Mouse (Mus musculus): ENCODE measurements around the gene Vps37b. TPM values are rescaled to one million over a fixed set of nuclear protein-coding genes. Genes with fewer than 3 reads are reported as not detected.

Vps37b gene
- polyA plus RNA-seq, 1 experiment from 2014 or later: 27.1 TPM

- H3K9ac ChIP-seq (ENCODE audit: low read depth, low read length): no peak overlapping the region
- no peak overlapping the region for H3K27ac ChIP-seq (ENCODE audit: low read length)
- H3K36me3 ChIP-seq (ENCODE audit: control insufficient read depth, insufficient read depth, low read length): no peaks in the 10 kb centered on the region
- peaks cover 28% of the 10 kb centered on the region for H3K4me1 ChIP-seq (ENCODE audit: control insufficient read depth, insufficient read depth, low read length)
- H3K4me2 ChIP-seq (ENCODE audit: low read depth, low read length): no peak overlapping the region
- WGBS: 70% methylated on average over 9 of the region's 9 CpGs
- ATAC-seq: no peak
- H3K4me3 ChIP-seq (ENCODE audit: low read length): no peak overlapping the region
- no peaks in the 10 kb centered on the region for H3K9me3 ChIP-seq (ENCODE audit: control insufficient read depth, low read length)
- H3K27me3 ChIP-seq (replicated peaks; ENCODE audit: control insufficient read depth, insufficient read depth, low read length): no peaks in the 10 kb centered on the region
Measured at GRCm38 (mm10) chr5:123980521-123981249, 51.4 kb downstream of the Vps37b start.

- no peaks in the 10 kb centered on the region for H3K27me3 ChIP-seq (replicated peaks; ENCODE audit: control insufficient read depth, insufficient read depth, low read length)
Measured at GRCm38 (mm10) chr5:123979980-123980369, 52.1 kb downstream of the Vps37b start.

GRCm38 (mm10) chr5:123979221-123979979 is 52.7 kb downstream of the Vps37b start:
- H3K36me3 ChIP-seq (ENCODE audit: control insufficient read depth, insufficient read depth, low read length): no peaks in the 10 kb centered on the region
- no peaks in the 10 kb centered on the region for H3K9me3 ChIP-seq (ENCODE audit: control insufficient read depth, low read length)
- ATAC-seq: no peak
- H3K9ac ChIP-seq (ENCODE audit: low read depth, low read length): no peak overlapping the region
- no peak overlapping the region for H3K4me3 ChIP-seq (ENCODE audit: low read length)
- H3K27ac ChIP-seq (ENCODE audit: low read length): no peak overlapping the region
- 80% methylated on average over 18 of the region's 18 CpGs for WGBS
- no peak overlapping the region for H3K4me2 ChIP-seq (ENCODE audit: low read depth, low read length)
- H3K4me1 ChIP-seq (ENCODE audit: control insufficient read depth, insufficient read depth, low read length): peaks cover 23% of the 10 kb centered on the region
- H3K27me3 ChIP-seq (replicated peaks; ENCODE audit: control insufficient read depth, insufficient read depth, low read length): no peaks in the 10 kb centered on the region

More at GRCm38 (mm10) chr5:123979980-123980369, 52.1 kb downstream of the Vps37b start:
- Histone ChIP-seq H3K4me2 (ENCODE audit: low read depth, low read length) (no peak overlapping the region), H3K4me3 (ENCODE audit: low read length) (no peak overlapping the region), H3K36me3 (ENCODE audit: control insufficient read depth, insufficient read depth, low read length) (no peaks in the 10 kb centered on the region), H3K4me1 (ENCODE audit: control insufficient read depth, insufficient read depth, low read length) (peaks cover 23% of the 10 kb centered on the region), H3K9ac (ENCODE audit: low read depth, low read length) (no peak overlapping the region), H3K9me3 (ENCODE audit: control insufficient read depth, low read length) (no peaks in the 10 kb centered on the region), H3K27ac (ENCODE audit: low read length) (no peak overlapping the region)
- WGBS: 62% methylated on average over 4 of the region's 4 CpGs
- ATAC-seq: no peak

GRCm38 (mm10) chr5:123978131-123978530 is 53.9 kb downstream of the Vps37b start:
- H3K4me2 ChIP-seq (ENCODE audit: low read depth, low read length): no peak overlapping the region
- H3K27ac ChIP-seq (ENCODE audit: low read length): no peak overlapping the region; the same call in 1 of the 2 replicates
- no peaks in the 10 kb centered on the region for H3K36me3 ChIP-seq (ENCODE audit: control insufficient read depth, insufficient read depth, low read length)
- no peaks in the 10 kb centered on the region for H3K9me3 ChIP-seq (ENCODE audit: control insufficient read depth, low read length)
- ATAC-seq: no peak
- H3K9ac ChIP-seq (ENCODE audit: low read depth, low read length): no peak overlapping the region
- H3K4me3 ChIP-seq (ENCODE audit: low read length): no peak overlapping the region
- H3K27me3 ChIP-seq (replicated peaks; ENCODE audit: control insufficient read depth, insufficient read depth, low read length): no peaks in the 10 kb centered on the region
- peaks cover 22% of the 10 kb centered on the region; the same call in 1 of the 2 replicates for H3K4me1 ChIP-seq (ENCODE audit: control insufficient read depth, insufficient read depth, low read length)
- 76% methylated on average over 5 of the region's 5 CpGs for WGBS

- WGBS: 32% methylated on average over 3 of the region's 3 CpGs
- ATAC-seq: no peak
Measured at GRCm38 (mm10) chr5:123977231-123977630, 54.8 kb downstream of the Vps37b start.

GRCm38 (mm10) chr5:123975668-123976180 is 56.3 kb downstream of the Vps37b start:
- Histone ChIP-seq H3K27ac (ENCODE audit: low read length) (peak overlapping the region; percentile 70), H3K9me3 (ENCODE audit: control insufficient read depth, low read length) (no peaks in the 10 kb centered on the region), H3K36me3 (ENCODE audit: control insufficient read depth, insufficient read depth, low read length) (no peaks in the 10 kb centered on the region), H3K4me2 (ENCODE audit: low read depth, low read length) (peak overlapping the region; percentile 81), H3K4me1 (ENCODE audit: control insufficient read depth, insufficient read depth, low read length) (peaks cover 22% of the 10 kb centered on the region; the same call in 1 of the 2 replicates), H3K27me3 (replicated peaks; ENCODE audit: control insufficient read depth, insufficient read depth, low read length) (no peaks in the 10 kb centered on the region), H3K4me3 (ENCODE audit: low read length) (peak overlapping the region; percentile 72), H3K9ac (ENCODE audit: low read depth, low read length) (no peak overlapping the region)
- ATAC-seq: peak; percentile 62
- WGBS: 44% methylated on average over 6 of the region's 6 CpGs

More at GRCm38 (mm10) chr5:123977231-123977630, 54.8 kb downstream of the Vps37b start:
- Histone ChIP-seq H3K9me3 (ENCODE audit: control insufficient read depth, low read length) (no peaks in the 10 kb centered on the region), H3K4me3 (ENCODE audit: low read length) (peak overlapping the region; percentile 14; the same call in 1 of the 2 replicates), H3K36me3 (ENCODE audit: control insufficient read depth, insufficient read depth, low read length) (no peaks in the 10 kb centered on the region), H3K27me3 (replicated peaks; ENCODE audit: control insufficient read depth, insufficient read depth, low read length) (no peaks in the 10 kb centered on the region), H3K27ac (ENCODE audit: low read length) (peak overlapping the region; percentile 38), H3K4me2 (ENCODE audit: low read depth, low read length) (peak overlapping the region; percentile 42), H3K9ac (ENCODE audit: low read depth, low read length) (peak overlapping the region; percentile 26), H3K4me1 (ENCODE audit: control insufficient read depth, insufficient read depth, low read length) (peaks cover 22% of the 10 kb centered on the region; the same call in 1 of the 2 replicates)

- H3K9me3 ChIP-seq (ENCODE audit: control insufficient read depth, low read length): no peaks in the 10 kb centered on the region
- H3K4me3 ChIP-seq (ENCODE audit: low read length): peak overlapping the region; percentile 72
- peaks cover 22% of the 10 kb centered on the region; the same call in 1 of the 2 replicates for H3K4me1 ChIP-seq (ENCODE audit: control insufficient read depth, insufficient read depth, low read length)
- H3K4me2 ChIP-seq (ENCODE audit: low read depth, low read length): peak overlapping the region; percentile 81
- no peak for ATAC-seq
- no peaks in the 10 kb centered on the region for H3K27me3 ChIP-seq (replicated peaks; ENCODE audit: control insufficient read depth, insufficient read depth, low read length)
- peak overlapping the region; percentile 70 for H3K27ac ChIP-seq (ENCODE audit: low read length)
- no peaks in the 10 kb centered on the region for H3K36me3 ChIP-seq (ENCODE audit: control insufficient read depth, insufficient read depth, low read length)
- H3K9ac ChIP-seq (ENCODE audit: low read depth, low read length): peak overlapping the region; percentile 82
- WGBS: 19% methylated on average over 11 of the region's 11 CpGs
Measured at GRCm38 (mm10) chr5:123974616-123975111, 57.4 kb downstream of the Vps37b start.

- Histone ChIP-seq H3K9me3 (ENCODE audit: control insufficient read depth, low read length) (no peaks in the 10 kb centered on the region), H3K4me1 (ENCODE audit: control insufficient read depth, insufficient read depth, low read length) (peaks cover 23% of the 10 kb centered on the region; the same call in 1 of the 2 replicates), H3K4me3 (ENCODE audit: low read length) (peak overlapping the region; percentile 72), H3K36me3 (ENCODE audit: control insufficient read depth, insufficient read depth, low read length) (no peaks in the 10 kb centered on the region), H3K27ac (ENCODE audit: low read length) (peak overlapping the region; percentile 70), H3K27me3 (replicated peaks; ENCODE audit: control insufficient read depth, insufficient read depth, low read length) (no peaks in the 10 kb centered on the region), H3K9ac (ENCODE audit: low read depth, low read length) (peak overlapping the region; percentile 82), H3K4me2 (ENCODE audit: low read depth, low read length) (peak overlapping the region; percentile 81)
- WGBS: under 1% methylated on average over 14 of the region's 14 CpGs
- no peak for ATAC-seq
Measured at GRCm38 (mm10) chr5:123974179-123974485, 57.9 kb downstream of the Vps37b start.
